Mouse (Mus musculus) MEL (cell line): ENCODE results near the gene Pde6c. TPM values are rescaled to one million over a fixed set of nuclear protein-coding genes. Genes with fewer than 3 reads are reported as not detected.

ENCODE experiments used
- DNase-seq: peaks from one replicate; pipeline ENCODE4 v3.0.0; 2011; ENCODE audit warnings: low read depth, low spot score
- H3K27ac ChIP-seq: 2 replicates; pipeline ENCODE4 v1.5.1; 2012; ENCODE audit warnings: low read depth, mild to moderate bottlenecking, control low read depth, low read length, moderate library complexity; ENCODE audit not compliant: control insufficient read depth
- H3K27me3 ChIP-seq, 2 experiments: fragments of 150-350 bp in 1 of 2; sonication (generic) in 1 of 2; 2 replicates each; pipeline ENCODE4 v1.6.1; 2012; ENCODE audit warnings: low read length in 2 of 2, mild to moderate bottlenecking in 2 of 2, improper control_type of control experiment in 1 of 2, moderate library complexity in 1 of 2; ENCODE audit not compliant: insufficient read depth in 2 of 2, control insufficient read depth in 1 of 2
- H3K36me3 ChIP-seq, 2 experiments: 2 replicates each; pipeline ENCODE4 v1.6.1; 2012 to 2014; ENCODE audit warnings: low read length in 2 of 2, improper control_type of control experiment in 1 of 2, inconsistent platforms in 1 of 2, mild to moderate bottlenecking in 1 of 2; ENCODE audit not compliant: insufficient read depth in 2 of 2, control insufficient read depth in 1 of 2
- H3K4me1 ChIP-seq, 2 experiments: fragments of 150-350 bp in 1 of 2; sonication (generic) in 1 of 2; 2 replicates each; pipeline ENCODE4 v1.6.1; 2012; ENCODE audit warnings: low read length in 2 of 2, improper control_type of control experiment in 1 of 2, mild to moderate bottlenecking in 1 of 2; ENCODE audit not compliant: insufficient read depth in 2 of 2, control insufficient read depth in 1 of 2
- H3K4me3 ChIP-seq, 2 experiments: fragments of 150-350 bp in 1 of 2; sonication (generic) in 1 of 2; 2 replicates each; pipeline ENCODE4 v1.5.1; 2012; ENCODE audit warnings: low read depth in 2 of 2, low read length in 2 of 2, mild to moderate bottlenecking in 2 of 2, moderate library complexity in 2 of 2, control low read depth in 1 of 2, improper control_type of control experiment in 1 of 2; ENCODE audit not compliant: control insufficient read depth in 1 of 2, insufficient read depth in 1 of 2
- H3K79me2 ChIP-seq: 2 replicates; pipeline ENCODE4 v1.6.1; 2012; ENCODE audit warnings: mild to moderate bottlenecking, low read length, moderate library complexity; ENCODE audit not compliant: control insufficient read depth, poor library complexity, insufficient read depth
- H3K9ac ChIP-seq: 2 replicates; pipeline ENCODE4 v1.6.1; 2012; ENCODE audit warnings: low read depth, mild to moderate bottlenecking, control low read depth, low read length, moderate library complexity; ENCODE audit not compliant: control insufficient read depth, poor library complexity, severe bottlenecking
- H3K9me3 ChIP-seq: fragments of 150-350 bp; sonication (generic); replicated peaks from 2 replicates; pipeline ENCODE4 v1.6.1; 2012; ENCODE audit warnings: mild to moderate bottlenecking, low read length, improper control_type of control experiment, moderate library complexity; ENCODE audit not compliant: insufficient read depth
- CHD1 ChIP-seq: IDR thresholded peaks from 2 replicates; pipeline ENCODE4 v1.6.1; 2012; ENCODE audit warnings: low read depth, mild to moderate bottlenecking, inconsistent platforms, low read length, improper control_type of control experiment
- CHD2 ChIP-seq: IDR thresholded peaks from 2 replicates; pipeline ENCODE4 v1.6.1; 2011; ENCODE audit warnings: low read length, improper control_type of control experiment
- ELF1 ChIP-seq: IDR thresholded peaks from 2 replicates; pipeline ENCODE4 v1.6.1; 2014; ENCODE audit warnings: low read depth, mild to moderate bottlenecking, inconsistent platforms, low read length, improper control_type of control experiment, moderate library complexity
- ETS1 ChIP-seq: IDR thresholded peaks from 2 replicates; pipeline ENCODE4 v1.6.1; 2012; ENCODE audit warnings: low read depth, mild to moderate bottlenecking, inconsistent platforms, low read length, improper control_type of control experiment, moderate library complexity
- JUND ChIP-seq: IDR thresholded peaks from 2 replicates; pipeline ENCODE4 v1.6.1; 2011; ENCODE audit warnings: low read depth, mild to moderate bottlenecking, improper control_type of control experiment, low read length
- MAFK ChIP-seq: IDR thresholded peaks from 2 replicates; pipeline ENCODE4 v1.6.1; 2011; ENCODE audit warnings: low read depth, mild to moderate bottlenecking, low read length, improper control_type of control experiment, borderline replicate concordance
- MAX ChIP-seq: IDR thresholded peaks from 2 replicates; pipeline ENCODE4 v1.6.1; 2011; ENCODE audit warnings: low read length, improper control_type of control experiment
- MYB ChIP-seq: IDR thresholded peaks from 2 replicates; pipeline ENCODE4 v1.6.1; 2011; ENCODE audit warnings: mild to moderate bottlenecking, low read depth, low read length, improper control_type of control experiment
- NELFE ChIP-seq: IDR thresholded peaks from 2 replicates; pipeline ENCODE4 v1.6.1; 2011; ENCODE audit warnings: low read depth, low read length, improper control_type of control experiment
- NRF1 ChIP-seq: IDR thresholded peaks from 2 replicates; pipeline ENCODE4 v1.6.1; 2014; ENCODE audit warnings: low read depth, mild to moderate bottlenecking, inconsistent platforms, low read length, improper control_type of control experiment, moderate library complexity; ENCODE audit not compliant: poor library complexity, insufficient read depth, severe bottlenecking
- POLR2A ChIP-seq, 2 experiments: IDR thresholded peaks; 2 replicates each; pipeline ENCODE4 v1.6.1; 2011 to 2012; ENCODE audit warnings: low read length in 2 of 2, mild to moderate bottlenecking in 2 of 2, control low read depth in 1 of 2, improper control_type of control experiment in 1 of 2, low read depth in 1 of 2, moderate library complexity in 1 of 2; ENCODE audit not compliant: control insufficient read depth in 1 of 2, insufficient read depth in 1 of 2, poor library complexity in 1 of 2
- POLR2AphosphoS5 ChIP-seq: IDR thresholded peaks from 2 replicates; pipeline ENCODE4 v1.6.1; 2012; ENCODE audit warnings: low read depth, borderline replicate concordance, mild to moderate bottlenecking, inconsistent platforms, low read length, moderate library complexity, mixed read lengths
- SIN3A ChIP-seq: IDR thresholded peaks from 2 replicates; pipeline ENCODE4 v1.6.1; 2012; ENCODE audit warnings: low read length, improper control_type of control experiment, inconsistent platforms
- SMC3 ChIP-seq: IDR thresholded peaks from 2 replicates; pipeline ENCODE4 v1.6.1; 2011; ENCODE audit warnings: low read depth, low read length, improper control_type of control experiment
- TBP ChIP-seq: IDR thresholded peaks from 2 replicates; pipeline ENCODE4 v1.8.0; 2011; ENCODE audit warnings: low read depth, low read length, improper control_type of control experiment
- TCF12 ChIP-seq: IDR thresholded peaks from 2 replicates; pipeline ENCODE4 v1.6.1; 2014; ENCODE audit warnings: low read depth, mild to moderate bottlenecking, inconsistent platforms, low read length, improper control_type of control experiment, moderate library complexity
- UBTF ChIP-seq: IDR thresholded peaks from 2 replicates; pipeline ENCODE4 v1.6.1; 2012; ENCODE audit warnings: low read depth, mild to moderate bottlenecking, inconsistent platforms, low read length, improper control_type of control experiment, moderate library complexity, borderline replicate concordance; ENCODE audit not compliant: insufficient read depth
- USF1 ChIP-seq: IDR thresholded peaks from 2 replicates; pipeline ENCODE4 v1.6.1; 2014; ENCODE audit warnings: low read depth, mild to moderate bottlenecking, inconsistent platforms, low read length, improper control_type of control experiment, moderate library complexity
- ZC3H11A ChIP-seq: IDR thresholded peaks from 2 replicates; pipeline ENCODE4 v1.6.1; 2012; ENCODE audit warnings: low read depth, mild to moderate bottlenecking, inconsistent platforms, low read length, improper control_type of control experiment
- ZNF384 ChIP-seq: IDR thresholded peaks from 2 replicates; pipeline ENCODE4 v1.6.1; 2012; ENCODE audit warnings: low read depth, mild to moderate bottlenecking, inconsistent platforms, low read length, improper control_type of control experiment
- polyA plus RNA-seq, 2 experiments: library from polyadenylated mRNA; stranded (reverse) in 1 of 2; unstranded in 1 of 2; fragments of >175 nt in 1 of 2; fragments of >200 nt in 1 of 2; gene quantifications; 2 replicates each; pipeline versions ENCODE4 v1.2.1 to v1.2.4; 2012; ENCODE audit warnings: low replicate concordance in 2 of 2, low read depth in 1 of 2; ENCODE audit not compliant: insufficient read length in 2 of 2, insufficient read depth in 1 of 2, missing spikeins in 1 of 2
- total RNA-seq: library from RNA; depleted of rRNA; stranded (reverse); fragments of 300-350 nt; gene quantifications from 2 replicates; pipeline ENCODE4 v1.2.3, GENCODE M21; 2012

Gene Pde6c
- total and polyA plus RNA-seq, 3 experiments: not detected

DNA sequence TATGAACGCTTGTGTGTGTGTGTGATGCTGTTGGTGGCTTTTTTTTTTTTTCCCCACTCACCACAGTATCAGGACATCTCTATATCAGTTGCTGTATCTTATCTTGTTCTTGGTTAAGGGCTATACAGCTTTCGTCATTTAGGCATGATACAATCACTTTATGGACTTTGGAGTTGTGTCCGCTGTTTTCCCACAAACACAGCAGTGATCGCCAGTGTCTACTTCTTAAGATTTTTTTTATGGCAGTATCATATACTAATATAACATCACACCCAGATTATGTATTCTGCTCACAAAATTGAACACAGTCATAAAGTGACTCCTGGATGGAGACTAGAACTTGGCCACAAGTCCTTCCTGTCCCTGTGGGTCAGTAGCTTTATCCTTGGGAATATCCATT is 24.7 kb upstream of the Pde6c start:
- DNase-seq: no peak
- Histone ChIP-seq H3K27me3 (peaks cover 0 to 3% of the 10 kb centered on the region in 2 experiments; a peak in 1 of 4 replicates), H3K9me3 (no peaks in the 10 kb centered on the region), H3K9ac (no peak overlapping the region), H3K4me3 (no peak overlapping the region), H3K4me1 (no peaks in the 10 kb centered on the region), H3K79me2 (no peaks in the 10 kb centered on the region)
- TF ChIP-seq CHD1 (no peak), NRF1 (no peak), MAX (no peak), CHD2 (no peak), SIN3A (no peak), MAFK (no peak), UBTF (no peak), NELFE (no peak), JUND (no peak), POLR2A (IDR thresholded peaks at IDR 0.05; ENCODE audit: control insufficient read depth in 1 of 2, insufficient read depth in 1 of 2, low read depth in 1 of 2, low read length in 2 of 2, poor library complexity in 1 of 2) (no peak), ETS1 (no peak), SMC3 (no peak), POLR2AphosphoS5 (no peak)
- TF ChIP-seq, all 39 proteins: peak for 0
- Histone ChIP-seq H3K36me3 (no peaks in the 10 kb centered on the region), H3K27ac (no peak overlapping the region)

DNA sequence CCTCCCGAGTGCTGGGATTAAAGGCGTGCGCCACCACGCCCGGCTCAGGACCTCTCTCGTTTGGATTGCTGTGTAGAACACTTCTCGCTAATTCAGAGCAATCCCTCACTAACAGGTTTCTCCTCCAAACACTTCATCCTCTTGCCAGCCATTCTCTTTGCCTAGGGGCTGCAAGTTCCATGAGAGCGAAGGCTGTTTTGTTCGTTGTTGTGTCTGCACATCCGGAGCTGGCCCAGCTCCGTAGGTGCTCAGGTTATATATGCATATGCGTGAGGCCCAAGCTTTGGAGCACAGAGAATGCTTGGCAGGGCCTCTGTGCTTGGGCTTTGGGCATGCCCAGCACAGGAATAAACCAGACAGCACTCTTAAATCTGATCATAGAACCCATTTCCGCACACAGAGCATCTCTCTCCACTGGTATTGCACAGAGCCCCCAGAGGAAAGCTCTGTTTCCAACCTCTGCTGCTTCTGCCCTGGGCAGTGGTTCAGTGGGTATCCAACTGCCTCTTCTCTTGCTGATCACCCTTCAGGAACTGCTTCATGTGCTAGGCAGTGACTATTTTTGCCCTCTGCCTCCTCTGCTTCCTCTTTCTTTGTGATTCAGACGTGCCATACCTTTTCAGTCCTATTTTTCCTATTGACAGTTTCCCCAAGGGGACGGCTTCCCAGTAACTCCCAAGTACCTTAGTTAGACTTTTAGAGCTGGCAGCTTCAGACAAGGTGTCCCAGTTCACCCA is 22.9 kb upstream of the Pde6c start:
- no peaks in the 10 kb centered on the region for H3K9me3 ChIP-seq
- H3K9ac ChIP-seq: no peak overlapping the region

More for the DNA sequence above, 22.9 kb upstream of the Pde6c start:
- no peaks in the 10 kb centered on the region for H3K4me1 ChIP-seq
- no peaks in the 10 kb centered on the region for H3K79me2 ChIP-seq
- H3K4me3 ChIP-seq: no peak overlapping the region
- no peaks in the 10 kb centered on the region for H3K36me3 ChIP-seq
- TF ChIP-seq NELFE (no peak), ZC3H11A (no peak), SMC3 (no peak), ELF1 (no peak), ZNF384 (no peak), TBP (no peak), TCF12 (no peak), MYB (no peak), SIN3A (no peak), NRF1 (no peak), USF1 (no peak), ETS1 (no peak)
- TF ChIP-seq, all 39 proteins: peak for 0
- no peak for DNase-seq
- Histone ChIP-seq H3K27ac (no peak overlapping the region), H3K27me3 (peaks cover 0 to 3% of the 10 kb centered on the region in 2 experiments; a peak in 1 of 4 replicates)
